Mouse (Mus musculus) heart, embryonic 13.5 days (tissue): ENCODE data around the gene Npw. TPM values are rescaled to one million over a fixed set of nuclear protein-coding genes. Genes with fewer than 3 reads are reported as not detected.
"Not testable (repeated sequence)": the region's sequence is repeated elsewhere in the genome, so short reads cannot be mapped to it uniquely, and the experiment has no call there.

Source experiments
- ATAC-seq: fragments of 200-750 bp; cut with Nextera tagmentation; 2 replicates; pipeline ENCODE4 v1.8.0; 2017; ENCODE audit warnings: moderate TSS enrichment; ENCODE audit not compliant: insufficient number of reproducible peaks, low FRiP score, low TSS enrichment; ENCODE audit errors: extremely low read depth
- H3K27ac ChIP-seq: fragments of 300-500 bp; sonication (generic); replicated peaks from 2 replicates; pipeline ENCODE4 v1.5.1; 2015; ENCODE audit warnings: moderate library complexity, mild to moderate bottlenecking, inconsistent platforms
- H3K27me3 ChIP-seq: fragments of 300-500 bp; sonication (generic); replicated peaks from 2 replicates; pipeline ENCODE4 v1.6.1; 2015; ENCODE audit warnings: mild to moderate bottlenecking, inconsistent platforms
- H3K36me3 ChIP-seq: fragments of 300-500 bp; sonication (generic); 2 replicates; pipeline ENCODE4 v1.6.1; 2015; ENCODE audit warnings: mild to moderate bottlenecking, inconsistent platforms
- H3K4me1 ChIP-seq: fragments of 300-500 bp; sonication (generic); 2 replicates; pipeline ENCODE4 v1.6.1; 2015; ENCODE audit warnings: inconsistent platforms
- H3K4me2 ChIP-seq: fragments of 300-500 bp; sonication (generic); 2 replicates; pipeline ENCODE4 v1.6.1; 2015; ENCODE audit warnings: inconsistent platforms, mild to moderate bottlenecking, moderate library complexity
- H3K4me3 ChIP-seq: fragments of 300-500 bp; sonication (generic); 2 replicates; pipeline ENCODE4 v1.5.1; 2015; ENCODE audit warnings: moderate library complexity, mild to moderate bottlenecking, inconsistent platforms
- H3K9ac ChIP-seq: fragments of 300-500 bp; sonication (generic); 2 replicates; pipeline ENCODE4 v1.6.1; 2015; ENCODE audit warnings: inconsistent platforms, mild to moderate bottlenecking, moderate library complexity
- H3K9me3 ChIP-seq: fragments of 300-500 bp; sonication (generic); 2 replicates; pipeline ENCODE4 v1.6.1; 2016; ENCODE audit warnings: inconsistent platforms
- WGBS: fragments of 180-500 bp; shearing (Covaris S2); methylation state at CpG from one replicate; pipeline ENCODE4 v1.1.7; 2015; ENCODE audit warnings: mixed read lengths; 5-methylcytosine and 5-hydroxymethylcytosine counted together
- polyA plus RNA-seq: library from polyadenylated mRNA; unstranded; fragments of >200 nt; fragmentation: Nextera tagmentation; extraction: Ambion mirVana; gene quantifications from 2 replicates; pipeline ENCODE4 v1.2.1, GENCODE M21; 2015

Gene Npw
- polyA plus RNA-seq, 1 experiment from 2014 or later, result not detected

DNA sequence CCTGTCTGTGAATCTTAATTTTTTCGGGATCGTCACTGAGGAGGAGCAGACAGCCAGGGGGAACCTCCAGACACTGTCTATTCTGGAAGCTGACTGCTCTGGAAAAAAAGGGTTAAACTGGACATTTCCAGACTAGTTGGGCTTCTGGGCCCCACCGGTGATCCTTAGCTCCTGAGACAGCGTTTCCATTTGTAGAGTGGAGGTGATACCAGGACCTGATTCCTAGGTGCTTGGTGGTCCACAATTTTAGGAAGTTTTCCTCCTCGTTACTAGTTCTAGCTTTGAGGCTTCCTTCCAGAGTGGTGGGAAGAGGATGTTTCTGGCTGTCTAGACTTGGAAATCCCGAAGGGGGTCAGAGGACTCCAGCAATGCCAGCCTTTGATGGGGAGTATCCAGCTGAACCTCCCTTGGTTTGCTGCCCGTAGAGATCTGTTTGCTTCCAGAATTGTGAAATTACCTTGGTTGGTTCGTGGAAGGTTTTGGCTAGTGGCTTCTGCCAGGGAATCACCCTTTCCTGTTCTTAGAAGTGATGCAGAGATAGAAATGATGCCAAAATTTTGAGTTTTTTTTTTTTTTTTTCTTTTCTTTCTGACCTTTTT is 12.1 kb upstream of the Npw start:
- Histone ChIP-seq H3K27me3 (0 out of 2 replicates have a peak, but pooled peaks cover 7% of the 10 kb centered on the region), H3K9me3 (no peaks in the 10 kb centered on the region), H3K4me2 (peak overlapping the region; percentile 85), H3K4me3 (peak overlapping the region; percentile 87), H3K9ac (peak overlapping the region; percentile 98), H3K27ac (peak overlapping the region; percentile 85), H3K4me1 (peaks cover 47% of the 10 kb centered on the region), H3K36me3 (peaks cover 3% of the 10 kb centered on the region; the same call in 1 of the 2 replicates)
- 9% methylated on average over 8 of the region's 8 CpGs for WGBS
- no peak for ATAC-seq

DNA sequence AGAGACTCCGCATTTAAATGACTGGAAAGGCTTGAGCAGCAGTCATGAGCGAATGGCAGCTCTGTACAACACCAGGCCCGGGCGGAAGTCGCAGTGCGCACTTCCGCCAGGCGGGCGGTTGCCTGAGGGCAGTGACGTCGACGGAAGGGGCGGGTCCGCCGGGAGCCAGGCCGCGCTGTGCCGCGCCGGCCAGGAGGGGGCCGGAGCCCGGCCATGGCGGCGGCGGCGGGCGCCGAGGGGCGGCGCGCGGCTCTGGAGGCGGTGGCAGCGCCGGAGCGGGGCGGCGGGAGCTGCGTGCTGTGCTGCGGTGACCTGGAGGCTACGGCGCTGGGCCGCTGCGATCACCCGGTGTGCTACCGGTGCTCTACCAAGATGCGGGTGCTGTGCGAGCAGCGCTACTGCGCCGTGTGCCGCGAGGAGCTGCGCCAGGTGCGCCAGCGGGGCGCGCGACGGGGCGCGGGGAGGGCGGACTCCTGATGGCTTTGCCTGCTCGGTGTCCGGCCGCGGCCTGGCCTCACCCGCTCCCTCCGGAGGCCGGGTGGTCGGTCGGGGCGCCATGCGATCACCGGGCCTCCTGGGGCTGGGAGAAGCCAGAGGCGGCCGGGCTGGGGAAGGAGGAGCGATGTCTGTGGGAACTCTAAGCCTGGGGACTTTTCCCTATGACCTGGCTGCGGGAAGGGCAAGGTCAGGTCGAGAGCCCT is 11.4 kb upstream of the Npw start, which contains the start of gene Zfp598:
Zfp598 (plus strand) TSS at position 143 of the 701 bp plus-strand sequence.
- WGBS, result under 1% methylated on average over 67 of the region's 80 CpGs
- no peaks in the 10 kb centered on the region for H3K9me3 ChIP-seq
- H3K4me2 ChIP-seq, result peak within 1 kb of the TSS; percentile 85
- H3K4me1 ChIP-seq, result peaks cover 46% of the 10 kb centered on the region
- ATAC-seq, result peak; percentile 97
- peaks cover 3% of the 10 kb centered on the region; the same call in 1 of the 2 replicates for H3K36me3 ChIP-seq
- peak within 1 kb of the TSS; percentile 87 for H3K4me3 ChIP-seq
- peak within 1 kb of the TSS; percentile 98 for H3K9ac ChIP-seq
- 0 out of 2 replicates have a peak, but pooled peaks cover 8% of the 10 kb centered on the region for H3K27me3 ChIP-seq
- H3K27ac ChIP-seq, result peak within 1 kb of the TSS; percentile 85

DNA sequence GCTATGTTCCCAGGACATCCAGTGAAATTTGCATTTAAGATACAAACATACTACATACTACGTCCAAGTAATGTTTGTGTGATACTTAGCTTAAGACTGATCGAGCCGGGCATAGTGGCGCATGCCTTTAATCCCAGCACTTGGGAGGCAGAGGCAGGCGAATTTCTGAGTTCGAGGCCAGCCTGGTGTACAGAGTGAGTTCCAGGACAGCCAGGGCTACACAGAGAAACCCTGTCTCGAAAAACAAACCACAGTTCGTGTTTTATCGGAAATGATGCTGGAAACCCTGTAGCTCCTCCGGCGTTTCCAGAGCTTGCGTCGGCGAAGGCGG is 10.9 kb upstream of the Npw start:
- H3K36me3 ChIP-seq, H3K9me3 ChIP-seq, H3K27me3 ChIP-seq, ATAC-seq: not testable (repeated sequence)
- 9% methylated on average over 15 of the region's 15 CpGs for WGBS
- H3K4me2 ChIP-seq, result peak overlapping the region; percentile 85
- H3K4me3 ChIP-seq, result peak overlapping the region; percentile 87
- peak overlapping the region; percentile 98 for H3K9ac ChIP-seq
- H3K27ac ChIP-seq, result peak overlapping the region; percentile 85
- H3K4me1 ChIP-seq, result peaks cover 44% of the 10 kb centered on the region

DNA sequence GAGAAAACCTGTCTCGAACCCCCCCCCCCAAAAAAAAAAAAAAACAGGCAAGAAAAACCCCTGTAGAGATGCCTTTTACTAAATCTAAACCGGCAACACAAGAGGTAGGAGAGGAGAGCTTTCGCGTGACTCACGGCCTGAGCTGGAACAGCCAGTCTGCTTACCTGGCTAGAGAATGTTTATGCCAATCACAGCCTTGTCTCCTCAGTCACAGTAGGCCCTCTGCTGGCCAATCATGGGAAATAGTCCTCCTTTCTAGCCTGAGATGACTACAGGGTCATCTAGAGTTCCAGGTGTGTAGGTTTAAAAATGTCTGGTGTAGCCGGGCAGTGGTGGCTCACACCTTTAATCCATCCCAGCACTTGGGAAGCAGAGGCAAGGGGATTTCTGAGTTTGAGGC is 9.2 kb upstream of the Npw start:
- H3K27me3 ChIP-seq, result peaks cover 11% of the 10 kb centered on the region
- H3K9ac ChIP-seq, result no peak overlapping the region
- no peak overlapping the region for H3K4me3 ChIP-seq
- peaks cover 31% of the 10 kb centered on the region for H3K4me1 ChIP-seq
- no peak overlapping the region for H3K4me2 ChIP-seq
- no peak overlapping the region for H3K27ac ChIP-seq
- no peaks in the 10 kb centered on the region for H3K36me3 ChIP-seq
- no peak for ATAC-seq
- no peaks in the 10 kb centered on the region for H3K9me3 ChIP-seq
- WGBS, result 22% methylated on average over 6 of the region's 6 CpGs

DNA sequence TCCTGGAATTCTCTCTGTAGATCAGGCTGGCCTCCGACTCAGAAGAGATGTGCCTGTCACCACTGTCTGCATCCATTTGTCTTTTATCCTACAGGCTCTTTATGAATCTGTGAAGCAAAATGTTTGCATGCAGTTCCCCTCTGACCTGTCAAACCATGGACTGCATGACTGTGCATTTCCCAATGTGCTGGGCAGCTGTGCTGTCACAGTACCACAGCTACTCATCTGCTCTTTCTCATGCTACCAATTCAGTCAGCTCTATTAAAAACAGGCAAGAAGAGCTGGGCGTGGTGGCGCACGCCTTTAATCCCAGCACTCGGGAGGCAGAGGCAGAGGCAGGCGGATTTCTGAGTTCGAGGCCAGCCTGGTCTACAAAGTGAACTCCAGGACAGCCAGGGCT is 8.8 kb upstream of the Npw start:
- not testable (repeated sequence) for H3K9me3 ChIP-seq, ATAC-seq, H3K4me2 ChIP-seq, H3K9ac ChIP-seq, H3K4me3 ChIP-seq, H3K36me3 ChIP-seq, H3K27ac ChIP-seq
- Histone ChIP-seq H3K27me3 (peaks cover 14% of the 10 kb centered on the region), H3K4me1 (peaks cover 27% of the 10 kb centered on the region)
- WGBS, result 61% methylated on average over 7 of the region's 7 CpGs

DNA sequence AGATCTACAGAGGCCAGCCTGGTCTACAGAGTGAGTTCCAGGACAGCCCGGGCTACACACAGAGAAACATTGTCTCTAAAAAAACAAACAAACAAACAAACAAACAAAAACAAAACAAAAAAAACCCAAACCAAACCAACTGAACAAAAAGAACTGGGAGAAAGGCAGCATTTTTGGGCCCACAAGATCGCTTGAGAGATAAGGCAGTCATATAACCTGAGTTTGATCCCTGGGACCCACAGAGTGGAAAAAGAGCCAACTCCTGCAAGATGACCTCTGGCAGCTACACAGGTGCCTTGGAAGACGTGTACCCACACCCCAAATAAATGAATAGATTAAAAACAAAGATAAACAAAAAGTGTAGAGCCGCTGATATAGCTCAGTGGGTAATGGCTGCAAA is 3.3 kb downstream of the Npw start:
- WGBS, result 77% methylated on average over 4 of the region's 4 CpGs
- Histone ChIP-seq H3K4me3 (no peak overlapping the region), H3K36me3 (no peaks in the 10 kb centered on the region), H3K27ac (no peak overlapping the region), H3K9ac (no peak overlapping the region), H3K9me3 (no peaks in the 10 kb centered on the region), H3K4me2 (no peak overlapping the region), H3K4me1 (peaks cover 22% of the 10 kb centered on the region), H3K27me3 (peaks cover 67% of the 10 kb centered on the region)
- no peak for ATAC-seq

DNA sequence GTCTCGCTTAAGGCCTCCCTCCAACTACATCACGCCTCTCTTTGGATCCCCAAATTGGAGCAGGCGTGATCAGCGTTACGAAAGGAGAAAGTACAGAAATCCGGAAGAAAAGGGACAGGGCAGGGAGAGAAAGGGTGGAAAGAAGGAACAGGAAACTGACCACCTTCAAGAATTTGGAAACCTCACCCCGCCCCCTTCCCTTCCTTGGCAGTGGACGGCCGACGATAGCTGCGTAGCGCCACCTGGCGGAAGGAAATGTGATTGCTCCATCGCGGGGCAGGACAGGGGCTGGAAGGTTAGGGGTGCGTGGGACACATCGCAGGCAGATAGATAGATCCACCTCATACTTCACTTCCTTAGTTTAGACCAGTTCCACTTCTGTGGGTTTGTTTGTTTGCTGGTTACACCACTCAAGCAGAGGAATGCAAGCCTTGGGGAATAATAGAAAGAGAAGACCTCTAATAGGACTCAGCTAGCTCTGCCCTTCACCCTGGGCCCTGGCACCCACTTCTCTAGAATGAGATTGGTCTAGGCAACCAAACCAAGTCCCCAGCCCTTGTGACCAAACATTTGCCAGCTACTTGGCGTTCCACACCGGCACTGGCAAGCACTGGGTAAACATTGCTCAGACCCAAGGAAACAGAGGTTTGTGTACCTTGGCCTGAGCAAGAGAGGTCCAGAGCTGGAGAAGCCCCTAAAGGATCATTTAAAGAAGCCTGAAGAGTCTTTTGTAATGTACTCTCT is 4.1 kb downstream of the Npw start:
- WGBS, result 3% methylated on average over 17 of the region's 19 CpGs
- ATAC-seq, result no peak
- H3K9ac ChIP-seq, result peak overlapping the region; percentile 69

DNA sequence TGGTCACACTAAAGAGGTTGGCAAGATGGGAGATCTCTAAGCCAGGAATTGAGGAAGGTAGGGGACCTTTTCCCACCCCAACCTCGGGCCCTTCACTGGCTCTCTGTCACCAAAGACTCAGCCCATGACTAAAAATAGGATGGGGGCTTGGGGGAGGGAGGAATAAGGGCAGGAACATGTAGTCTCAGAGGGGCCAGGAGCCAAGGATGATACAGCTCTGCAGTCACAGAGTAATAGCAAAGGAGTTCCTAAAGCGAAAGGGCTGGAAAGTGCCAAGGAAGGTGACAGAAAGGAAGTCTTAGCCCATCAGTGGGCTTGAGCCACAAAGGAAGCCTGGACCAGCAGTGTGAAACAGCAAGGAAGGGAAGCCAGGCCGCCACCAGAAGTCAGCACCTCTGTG is 6.4 kb downstream of the Npw start:
- 54% methylated on average over 3 of the region's 3 CpGs for WGBS
- H3K27me3 ChIP-seq, result peaks cover 59% of the 10 kb centered on the region

More for the DNA sequence above, 4.1 kb downstream of the Npw start:
- Histone ChIP-seq H3K4me1 (peaks cover 29% of the 10 kb centered on the region), H3K36me3 (no peaks in the 10 kb centered on the region), H3K27ac (no peak overlapping the region), H3K4me2 (peak overlapping the region; percentile 69), H3K9me3 (no peaks in the 10 kb centered on the region), H3K27me3 (peaks cover 67% of the 10 kb centered on the region), H3K4me3 (peak overlapping the region; percentile 44)

DNA sequence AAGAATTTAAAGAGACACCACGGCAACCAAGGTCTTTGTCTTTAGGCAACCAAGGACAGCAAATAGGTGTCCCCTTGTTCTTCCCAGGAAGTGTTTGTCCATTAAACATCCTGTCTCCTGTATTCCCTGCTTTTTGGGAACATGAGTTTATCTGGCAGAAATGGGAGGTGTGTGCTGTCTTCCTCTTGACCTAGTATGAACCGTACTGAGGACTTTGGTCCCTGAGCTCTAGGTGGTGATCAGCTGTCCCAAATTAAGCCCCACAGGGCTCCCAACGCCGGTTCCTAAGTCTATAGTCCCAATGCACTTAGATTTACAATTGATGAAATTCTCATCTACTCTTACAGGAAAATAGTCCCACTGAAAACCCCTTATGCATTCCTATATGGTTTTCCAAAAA is 7.5 kb downstream of the Npw start:
- Histone ChIP-seq H3K27me3 (peaks cover 48% of the 10 kb centered on the region), H3K27ac (no peak overlapping the region; the same call in 1 of the 2 replicates), H3K4me2 (peak overlapping the region; percentile 98), H3K4me1 (peaks cover 35% of the 10 kb centered on the region), H3K9ac (peak overlapping the region; percentile 94; the same call in 1 of the 2 replicates), H3K9me3 (no peaks in the 10 kb centered on the region), H3K4me3 (peak overlapping the region; percentile 74; the same call in 1 of the 2 replicates), H3K36me3 (no peaks in the 10 kb centered on the region)
- 66% methylated on average over 4 of the region's 4 CpGs for WGBS
- no peak for ATAC-seq

More for the DNA sequence above, 6.4 kb downstream of the Npw start:
- Histone ChIP-seq H3K9ac (no peak overlapping the region), H3K9me3 (no peaks in the 10 kb centered on the region), H3K4me3 (no peak overlapping the region), H3K36me3 (no peaks in the 10 kb centered on the region), H3K4me1 (peaks cover 30% of the 10 kb centered on the region), H3K27ac (no peak overlapping the region), H3K4me2 (no peak overlapping the region)
- ATAC-seq, result no peak

DNA sequence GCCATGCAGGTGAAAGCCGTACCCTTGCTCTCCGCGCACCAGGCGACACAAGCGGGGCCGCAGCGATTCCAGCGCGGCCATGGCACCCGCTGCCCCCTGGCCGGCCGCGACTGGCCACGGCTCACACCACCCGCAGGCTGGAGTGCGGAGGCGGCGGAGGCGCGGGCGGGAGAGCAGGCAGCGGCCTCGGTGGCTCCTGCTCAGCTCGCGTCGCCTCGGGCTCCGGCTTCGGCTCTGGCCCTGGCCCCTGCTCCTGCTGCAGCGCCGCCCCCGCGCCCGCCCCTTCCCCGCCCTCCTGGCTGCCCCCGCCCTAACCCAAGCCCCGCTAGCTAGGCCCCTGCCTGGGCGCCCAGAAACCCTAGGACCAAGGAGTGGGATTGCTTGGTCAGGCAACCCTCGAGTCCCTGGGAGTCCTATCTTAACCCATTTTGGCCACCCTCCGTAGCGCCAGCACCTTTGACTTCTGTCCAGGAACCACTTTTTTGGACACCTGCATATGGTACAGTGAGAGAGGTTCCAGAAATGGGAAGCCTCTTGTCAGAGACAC is 8.1 kb downstream of the Npw start, which contains the start of gene Slc9a3r2:
Slc9a3r2 (minus strand) TSS at position 258 of the 547 bp plus-strand sequence.
- Histone ChIP-seq H3K27me3 (peaks cover 46% of the 10 kb centered on the region), H3K27ac (peak within 1 kb of the TSS; percentile 72), H3K9me3 (no peaks in the 10 kb centered on the region), H3K4me3 (peak within 1 kb of the TSS; percentile 74), H3K9ac (peak within 1 kb of the TSS; percentile 94), H3K36me3 (no peaks in the 10 kb centered on the region), H3K4me2 (peak within 1 kb of the TSS; percentile 98), H3K4me1 (peaks cover 41% of the 10 kb centered on the region)
- 1% methylated on average over 30 of the region's 41 CpGs for WGBS
- ATAC-seq, result no peak

DNA sequence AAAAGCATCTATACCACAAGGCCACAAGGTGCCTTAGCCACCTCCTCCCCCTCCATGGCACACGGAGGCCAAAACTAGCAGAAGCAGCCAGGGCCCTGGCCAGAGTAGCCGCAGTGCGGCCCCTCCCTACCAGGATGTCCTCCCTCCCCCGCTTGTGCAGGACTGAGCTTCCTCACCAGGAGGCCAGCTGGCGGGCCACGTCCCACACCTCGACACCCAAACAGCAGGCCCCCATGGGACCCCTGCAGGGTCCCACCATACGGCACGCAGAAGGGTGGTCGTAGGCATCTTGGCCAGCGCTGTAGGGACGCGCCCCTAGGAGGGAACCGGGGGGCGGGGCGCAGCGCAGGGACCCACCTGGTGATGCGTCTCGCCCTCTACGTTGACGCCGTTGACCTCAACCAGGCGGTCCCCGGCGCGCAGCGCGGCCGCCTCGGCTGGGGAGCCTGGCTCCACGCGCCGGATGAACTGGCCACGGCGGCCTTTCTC is 8.6 kb downstream of the Npw start:
- no peaks in the 10 kb centered on the region for H3K36me3 ChIP-seq
- peak overlapping the region; percentile 72 for H3K27ac ChIP-seq
- 2% methylated on average over 35 of the region's 35 CpGs for WGBS
- H3K4me1 ChIP-seq, result peaks cover 47% of the 10 kb centered on the region
- H3K4me3 ChIP-seq, result peak overlapping the region; percentile 74
- H3K9me3 ChIP-seq, result no peaks in the 10 kb centered on the region
- H3K27me3 ChIP-seq, result peaks cover 42% of the 10 kb centered on the region
- peak overlapping the region; percentile 94 for H3K9ac ChIP-seq
- ATAC-seq, result no peak
- peak overlapping the region; percentile 98 for H3K4me2 ChIP-seq
